Mouse (Mus musculus) testis, postnatal 14 days (tissue): ENCODE results near the gene C1galt1.

Source experiments
- DNase-seq: peaks from one replicate; pipeline ENCODE4 v3.0.0; 2021; ENCODE audit warnings: low spot score

C1galt1 gene

DNA sequence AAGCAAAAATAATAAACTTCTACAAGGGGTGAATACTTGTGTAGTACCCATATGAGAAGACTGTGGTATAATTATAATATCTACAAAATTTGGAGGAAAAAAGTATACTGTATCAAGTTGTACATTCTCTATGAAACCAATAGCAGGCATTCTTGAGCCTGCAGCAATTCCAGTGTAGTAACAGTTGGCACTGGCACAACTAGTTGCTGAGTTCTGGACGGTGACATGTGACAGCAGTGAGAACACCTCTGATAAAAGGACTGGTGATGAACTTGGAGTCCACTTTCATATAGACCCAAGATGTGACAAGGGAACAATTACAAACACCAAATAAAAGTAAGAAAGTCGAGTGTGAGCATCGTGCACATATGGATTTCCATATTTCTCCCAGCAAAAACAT, 14.5 kb downstream of the C1galt1 start:
- DNase-seq = no peak

GRCm38 (mm10) chr6:7861033-7861432, 16.4 kb downstream of the C1galt1 start:
- DNase-seq = no peak

DNA sequence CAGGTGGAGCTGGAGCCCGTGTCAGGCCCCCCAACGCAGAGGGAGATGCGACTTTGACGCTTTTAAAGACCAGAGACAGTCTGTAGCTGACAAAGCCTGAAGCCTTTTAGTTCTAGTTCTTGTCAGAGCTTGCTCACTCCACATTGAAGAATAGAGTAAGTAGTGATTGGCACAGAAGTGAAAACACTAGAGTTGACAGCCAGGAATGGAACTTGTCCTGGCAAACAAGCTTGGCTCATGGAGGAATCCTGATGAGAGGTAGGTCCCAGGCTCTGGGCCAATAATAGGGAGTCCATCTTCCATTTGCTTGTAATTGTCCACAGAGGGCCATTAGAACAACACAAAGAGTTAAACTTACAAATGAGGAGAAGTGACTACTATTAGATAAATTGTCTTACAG, 18.7 kb downstream of the C1galt1 start:
- no peak for DNase-seq

DNA sequence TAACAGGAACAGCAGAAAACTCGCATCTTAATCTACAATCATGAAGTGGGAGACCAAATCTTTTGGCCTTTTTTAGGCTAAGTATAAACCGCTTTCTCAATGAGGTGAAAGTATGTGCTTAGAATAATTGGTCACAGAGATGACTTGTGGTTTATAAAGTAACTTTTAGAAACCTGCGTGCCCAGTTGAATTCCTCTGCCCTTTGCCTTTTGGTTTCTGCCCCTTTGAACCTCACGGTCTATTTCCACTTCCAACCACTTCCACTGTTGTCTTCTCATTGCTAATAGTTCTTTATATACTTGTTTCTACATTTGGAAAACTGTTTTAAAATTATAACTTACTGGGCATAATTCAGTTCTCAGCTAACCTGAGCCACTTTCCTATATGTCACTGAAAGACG, 32.2 kb downstream of the C1galt1 start:
- DNase-seq = no peak

- no peak for DNase-seq
These were observed 37.0 kb downstream of the C1galt1 start for GRCm38 (mm10) chr6:7881595-7882128.

DNA sequence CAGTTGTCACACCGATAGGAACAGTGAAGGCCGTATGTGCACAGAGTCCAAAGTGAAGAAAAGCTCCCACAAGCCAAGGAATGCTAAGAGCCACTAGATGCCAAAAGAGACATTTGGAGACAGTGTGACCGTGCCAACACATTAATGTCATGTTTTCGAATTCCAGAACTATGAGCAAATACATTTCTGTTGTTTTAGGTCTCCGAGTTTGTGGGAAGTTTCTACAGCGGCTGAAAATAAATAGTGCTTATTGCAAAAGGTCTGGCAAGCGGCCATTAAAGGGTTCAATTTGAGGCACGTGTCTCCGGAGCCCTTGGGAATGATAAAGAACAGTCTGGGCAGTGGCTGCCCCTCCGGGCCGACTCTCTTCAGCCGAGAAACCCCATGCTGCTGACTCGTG, 37.9 kb downstream of the C1galt1 start:
- DNase-seq = no peak

- no peak for DNase-seq
These were observed 41.5 kb downstream of the C1galt1 start for GRCm38 (mm10) chr6:7885994-7886684.

DNA sequence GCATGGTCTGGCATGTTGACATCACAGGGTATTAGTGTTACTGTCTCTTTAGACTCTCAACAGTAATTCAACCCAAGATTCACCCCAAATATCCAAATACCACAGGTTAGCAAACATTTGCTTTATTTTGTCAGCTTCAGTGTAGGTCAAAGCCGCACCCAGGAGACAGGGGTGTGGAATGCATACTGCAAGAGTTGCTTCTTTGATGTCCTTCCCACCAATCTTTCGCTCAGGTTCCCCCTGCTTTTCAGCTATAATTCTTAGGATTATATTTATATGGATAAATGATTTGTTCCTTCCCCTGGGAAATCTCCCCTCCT, 42.0 kb downstream of the C1galt1 start:
- DNase-seq = no peak

DNA sequence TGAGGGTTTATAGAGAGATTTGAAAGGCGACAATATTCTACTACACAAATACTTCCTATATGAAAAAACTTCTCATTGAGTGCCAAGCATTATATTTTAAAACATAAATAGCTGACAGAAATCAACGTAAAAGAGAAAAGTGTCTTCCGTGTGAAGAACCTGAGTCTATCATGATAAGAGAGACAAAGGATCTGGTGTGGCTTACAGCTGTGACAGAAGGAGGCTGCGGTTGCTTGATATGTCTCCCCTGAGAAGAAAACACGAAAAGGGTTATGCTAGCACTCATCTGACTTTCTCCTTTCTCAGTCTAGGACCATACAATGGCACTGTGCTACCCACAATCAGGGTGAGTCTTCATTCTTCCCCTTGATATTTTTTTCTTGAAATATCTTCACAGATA, 51.7 kb downstream of the C1galt1 start:
- no peak for DNase-seq

DNA sequence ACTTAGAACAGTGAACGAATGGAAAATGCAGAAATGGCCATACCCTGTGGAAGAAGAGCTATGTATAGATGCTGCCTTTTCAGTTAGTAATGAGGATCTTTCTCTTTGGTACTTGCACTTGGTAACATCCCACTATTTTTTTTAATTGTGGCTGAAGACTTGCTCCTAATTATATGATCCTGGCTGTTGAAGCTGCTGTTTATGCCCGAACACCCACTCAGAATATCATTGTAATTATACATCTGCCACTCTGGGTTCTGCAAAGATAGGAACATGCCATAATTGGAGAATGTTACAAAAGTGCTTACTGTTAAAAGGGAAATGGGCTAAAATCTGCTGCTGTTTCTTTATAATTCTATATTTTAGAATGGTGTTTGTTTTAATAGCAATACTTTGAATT, 67.4 kb downstream of the C1galt1 start:
- DNase-seq = no peak
